Mouse (Mus musculus): Measurements from ENCODE around the gene 4933427I04Rik. TPM values are rescaled to one million over a fixed set of nuclear protein-coding genes. Genes with fewer than 3 reads are reported as not detected.

Gene 4933427I04Rik
- total RNA-seq, 2 experiments from 2014 or later: not detected

Other genes starting within 250 kb of the 4933427I04Rik start
- 100 to 1,000 TPM; 170 to 248 TPM for gene Macf1, start 175.3 kb upstream of the 4933427I04Rik start, total RNA-seq (2021)
- 100 to 1,000 TPM; 371 to 393 TPM for gene Ndufs5, start 141.5 kb upstream of the 4933427I04Rik start, total RNA-seq (2021)
- 10 to 100 TPM; 42.3 to 50.1 TPM for gene Akirin1, start 109.3 kb upstream of the 4933427I04Rik start, total RNA-seq (2021)
- 1 to 10 TPM; 1.3 to 2.3 TPM for gene Rhbdl2, start 71.8 kb upstream of the 4933427I04Rik start, total RNA-seq (2021)
- 10 to 100 TPM; 46.0 to 50.3 TPM for gene Mycbp, start 45.2 kb downstream of the 4933427I04Rik start, total RNA-seq (2021)
- 10 to 100 TPM; 75.9 to 79.0 TPM for gene Rragc, start 57.8 kb downstream of the 4933427I04Rik start, total RNA-seq (2021)
- not detected for gene 4930535I16Rik, start 58.3 kb downstream of the 4933427I04Rik start, total RNA-seq (2021)